Mouse (Mus musculus) MEL (cell line): ENCODE data around the gene Aire. TPM values are rescaled to one million over a fixed set of nuclear protein-coding genes. Genes with fewer than 3 reads are reported as not detected.

Source experiments
- DNase-seq: peaks from one replicate; pipeline ENCODE4 v3.0.0; 2011; ENCODE audit warnings: low read depth, low spot score
- H3K27ac ChIP-seq: 2 replicates; pipeline ENCODE4 v1.5.1; 2012; ENCODE audit warnings: low read depth, mild to moderate bottlenecking, control low read depth, low read length, moderate library complexity; ENCODE audit not compliant: control insufficient read depth
- H3K27me3 ChIP-seq, 2 experiments: fragments of 150-350 bp in 1 of 2; sonication (generic) in 1 of 2; 2 replicates each; pipeline ENCODE4 v1.6.1; 2012; ENCODE audit warnings: low read length in 2 of 2, mild to moderate bottlenecking in 2 of 2, improper control_type of control experiment in 1 of 2, moderate library complexity in 1 of 2; ENCODE audit not compliant: insufficient read depth in 2 of 2, control insufficient read depth in 1 of 2
- H3K36me3 ChIP-seq, 2 experiments: 2 replicates each; pipeline ENCODE4 v1.6.1; 2012 to 2014; ENCODE audit warnings: low read length in 2 of 2, improper control_type of control experiment in 1 of 2, inconsistent platforms in 1 of 2, mild to moderate bottlenecking in 1 of 2; ENCODE audit not compliant: insufficient read depth in 2 of 2, control insufficient read depth in 1 of 2
- H3K4me1 ChIP-seq, 2 experiments: fragments of 150-350 bp in 1 of 2; sonication (generic) in 1 of 2; 2 replicates each; pipeline ENCODE4 v1.6.1; 2012; ENCODE audit warnings: low read length in 2 of 2, improper control_type of control experiment in 1 of 2, mild to moderate bottlenecking in 1 of 2; ENCODE audit not compliant: insufficient read depth in 2 of 2, control insufficient read depth in 1 of 2
- H3K4me3 ChIP-seq, 2 experiments: fragments of 150-350 bp in 1 of 2; sonication (generic) in 1 of 2; 2 replicates each; pipeline ENCODE4 v1.5.1; 2012; ENCODE audit warnings: low read depth in 2 of 2, low read length in 2 of 2, mild to moderate bottlenecking in 2 of 2, moderate library complexity in 2 of 2, control low read depth in 1 of 2, improper control_type of control experiment in 1 of 2; ENCODE audit not compliant: control insufficient read depth in 1 of 2, insufficient read depth in 1 of 2
- H3K79me2 ChIP-seq: 2 replicates; pipeline ENCODE4 v1.6.1; 2012; ENCODE audit warnings: mild to moderate bottlenecking, low read length, moderate library complexity; ENCODE audit not compliant: control insufficient read depth, poor library complexity, insufficient read depth
- H3K9ac ChIP-seq: 2 replicates; pipeline ENCODE4 v1.6.1; 2012; ENCODE audit warnings: low read depth, mild to moderate bottlenecking, control low read depth, low read length, moderate library complexity; ENCODE audit not compliant: control insufficient read depth, poor library complexity, severe bottlenecking
- H3K9me3 ChIP-seq: fragments of 150-350 bp; sonication (generic); replicated peaks from 2 replicates; pipeline ENCODE4 v1.6.1; 2012; ENCODE audit warnings: mild to moderate bottlenecking, low read length, improper control_type of control experiment, moderate library complexity; ENCODE audit not compliant: insufficient read depth
- CHD2 ChIP-seq: IDR thresholded peaks from 2 replicates; pipeline ENCODE4 v1.6.1; 2011; ENCODE audit warnings: low read length, improper control_type of control experiment
- CTCF ChIP-seq, 3 experiments: IDR thresholded peaks in 2 of 3; conservative IDR thresholded peaks in 1 of 3; 2 replicates each; pipeline ENCODE4 v1.5.1; 2011 to 2012; ENCODE audit warnings: low read length in 3 of 3, low read depth in 2 of 3, mild to moderate bottlenecking in 2 of 3, improper control_type of control experiment in 1 of 3, inconsistent platforms in 1 of 3, mixed read lengths in 1 of 3, moderate library complexity in 1 of 3; ENCODE audit not compliant: control insufficient read depth in 1 of 3, insufficient read depth in 1 of 3, poor library complexity in 1 of 3, severe bottlenecking in 1 of 3
- E2F4 ChIP-seq: IDR thresholded peaks from 2 replicates; pipeline ENCODE4 v1.6.1; 2011; ENCODE audit warnings: low read depth, low read length, improper control_type of control experiment, borderline replicate concordance
- GATA1 ChIP-seq: IDR thresholded peaks from 2 replicates; pipeline ENCODE4 v1.6.1; 2011; ENCODE audit warnings: low read depth, low read length, improper control_type of control experiment
- MAFK ChIP-seq: IDR thresholded peaks from 2 replicates; pipeline ENCODE4 v1.6.1; 2011; ENCODE audit warnings: low read depth, mild to moderate bottlenecking, low read length, improper control_type of control experiment, borderline replicate concordance
- MYB ChIP-seq: IDR thresholded peaks from 2 replicates; pipeline ENCODE4 v1.6.1; 2011; ENCODE audit warnings: mild to moderate bottlenecking, low read depth, low read length, improper control_type of control experiment
- NRF1 ChIP-seq: IDR thresholded peaks from 2 replicates; pipeline ENCODE4 v1.6.1; 2014; ENCODE audit warnings: low read depth, mild to moderate bottlenecking, inconsistent platforms, low read length, improper control_type of control experiment, moderate library complexity; ENCODE audit not compliant: poor library complexity, insufficient read depth, severe bottlenecking
- POLR2AphosphoS2 ChIP-seq: IDR thresholded peaks from 2 replicates; pipeline ENCODE4 v1.6.1; 2011; ENCODE audit warnings: low read length, improper control_type of control experiment
- POLR2AphosphoS5 ChIP-seq: IDR thresholded peaks from 2 replicates; pipeline ENCODE4 v1.6.1; 2012; ENCODE audit warnings: low read depth, borderline replicate concordance, mild to moderate bottlenecking, inconsistent platforms, low read length, moderate library complexity, mixed read lengths
- RAD21 ChIP-seq: IDR thresholded peaks from 2 replicates; pipeline ENCODE4 v1.6.1; 2011; ENCODE audit warnings: mild to moderate bottlenecking, low read depth, low read length, improper control_type of control experiment
- RCOR1 ChIP-seq: IDR thresholded peaks from 2 replicates; pipeline ENCODE4 v1.6.1; 2012; ENCODE audit warnings: low read depth, mild to moderate bottlenecking, inconsistent platforms, low read length, improper control_type of control experiment
- TCF12 ChIP-seq: IDR thresholded peaks from 2 replicates; pipeline ENCODE4 v1.6.1; 2014; ENCODE audit warnings: low read depth, mild to moderate bottlenecking, inconsistent platforms, low read length, improper control_type of control experiment, moderate library complexity
- USF2 ChIP-seq, 2 experiments: IDR thresholded peaks; 2 replicates each; pipeline ENCODE4 v1.6.1; 2011 to 2012; ENCODE audit warnings: improper control_type of control experiment in 2 of 2, low read length in 2 of 2, borderline replicate concordance in 1 of 2, inconsistent platforms in 1 of 2, low read depth in 1 of 2, mild to moderate bottlenecking in 1 of 2; ENCODE audit not compliant: insufficient read depth in 1 of 2
- ZKSCAN1 ChIP-seq: IDR thresholded peaks from 2 replicates; pipeline ENCODE4 v1.6.1; 2012; ENCODE audit warnings: low read depth, mild to moderate bottlenecking, inconsistent platforms, low read length, improper control_type of control experiment, moderate library complexity
- ZMIZ1 ChIP-seq: IDR thresholded peaks from 2 replicates; pipeline ENCODE4 v1.6.1; 2012; ENCODE audit warnings: low read depth, mild to moderate bottlenecking, inconsistent platforms, low read length, improper control_type of control experiment, moderate library complexity
- polyA plus RNA-seq, 2 experiments: library from polyadenylated mRNA; stranded (reverse) in 1 of 2; unstranded in 1 of 2; fragments of >175 nt in 1 of 2; fragments of >200 nt in 1 of 2; gene quantifications; 2 replicates each; pipeline versions ENCODE4 v1.2.1 to v1.2.4; 2012; ENCODE audit warnings: low replicate concordance in 2 of 2, low read depth in 1 of 2; ENCODE audit not compliant: insufficient read length in 2 of 2, insufficient read depth in 1 of 2, missing spikeins in 1 of 2
- total RNA-seq: library from RNA; depleted of rRNA; stranded (reverse); fragments of 300-350 nt; gene quantifications from 2 replicates; pipeline ENCODE4 v1.2.3, GENCODE M21; 2012

The Aire gene
- total and polyA plus RNA-seq, 3 experiments, result 0.17 TPM; not detected in 2

GRCm38 (mm10) chr10:78084073-78084472 is 40.7 kb upstream of the Aire start:
- no peaks in the 10 kb centered on the region for H3K36me3 ChIP-seq
- H3K27ac ChIP-seq, result no peak overlapping the region
- H3K4me1 ChIP-seq, result no peaks in the 10 kb centered on the region
- H3K27me3 ChIP-seq, result peaks cover 3% of the 10 kb centered on the region in 2 experiments
- no peaks in the 10 kb centered on the region for H3K9me3 ChIP-seq
- no peak overlapping the region for H3K4me3 ChIP-seq
- no peaks in the 10 kb centered on the region for H3K79me2 ChIP-seq
- no peak for TF ChIP-seq NRF1
- no peak for TF ChIP-seq ZKSCAN1
- no peak for TF ChIP-seq RCOR1
- no peak for TF ChIP-seq CTCF (IDR thresholded peaks at IDR 0.05 in 2 of 3, conservative IDR thresholded peaks at IDR 0.05 in 1 of 3; ENCODE audit: control insufficient read depth in 1 of 3, insufficient read depth in 1 of 3, low read depth in 2 of 3, low read length in 3 of 3, poor library complexity in 1 of 3, severe bottlenecking in 1 of 3)
- no peak for TF ChIP-seq RAD21
- no peak overlapping the region for H3K9ac ChIP-seq
- DNase-seq, result no peak

- Histone ChIP-seq H3K79me2 (no peaks in the 10 kb centered on the region), H3K9me3 (no peaks in the 10 kb centered on the region), H3K4me1 (no peaks in the 10 kb centered on the region), H3K9ac (no peak overlapping the region), H3K27ac (no peak overlapping the region), H3K36me3 (no peaks in the 10 kb centered on the region), H3K4me3 (no peak overlapping the region), H3K27me3 (peaks cover 3 to 12% of the 10 kb centered on the region in 2 experiments)
- DNase-seq, result no peak
- no peak for TF ChIP-seq E2F4
- TF ChIP-seq POLR2AphosphoS5, result no peak
- no peak for TF ChIP-seq USF2 (IDR thresholded peaks at IDR 0.05; ENCODE audit: borderline replicate concordance in 1 of 2, insufficient read depth in 1 of 2, low read depth in 1 of 2, low read length in 2 of 2)
- no peak for TF ChIP-seq GATA1
- no peak for TF ChIP-seq RAD21
- no peak for TF ChIP-seq MYB
These were observed 36.7 kb upstream of the Aire start for GRCm38 (mm10) chr10:78079955-78080591.

GRCm38 (mm10) chr10:78078276-78078675 is 34.9 kb upstream of the Aire start:
- Histone ChIP-seq H3K36me3 (no peaks in the 10 kb centered on the region), H3K4me1 (no peaks in the 10 kb centered on the region), H3K9me3 (no peaks in the 10 kb centered on the region), H3K79me2 (no peaks in the 10 kb centered on the region), H3K4me3 (no peak overlapping the region), H3K27ac (no peak overlapping the region), H3K9ac (no peak overlapping the region), H3K27me3 (peaks cover 3 to 12% of the 10 kb centered on the region in 2 experiments)
- DNase-seq, result no peak
- TF ChIP-seq NRF1, result no peak
- no peak for TF ChIP-seq POLR2AphosphoS2
- TF ChIP-seq ZMIZ1, result no peak
- no peak for TF ChIP-seq MAFK
- TF ChIP-seq TCF12, result no peak
- TF ChIP-seq CHD2, result no peak
